Mouse (Mus musculus): Measurements from ENCODE around the gene Olfr547. TPM values are rescaled to one million over a fixed set of nuclear protein-coding genes. Genes with fewer than 3 reads are reported as not detected.

Gene Olfr547
- polyA plus RNA-seq (2014; fragmentation: Illumina TruSeq; extraction: RNeasy Lipid Tissue Mini Kit (QIAGEN cat#74804); ENCODE audit: insufficient read depth, low read depth, low replicate concordance): not detected

GRCm38 (mm10) chr7:102534449-102534848 is at the start of gene Olfr547:
TSS of gene Olfr547 (plus strand) at chr7:102534749.

DNA sequence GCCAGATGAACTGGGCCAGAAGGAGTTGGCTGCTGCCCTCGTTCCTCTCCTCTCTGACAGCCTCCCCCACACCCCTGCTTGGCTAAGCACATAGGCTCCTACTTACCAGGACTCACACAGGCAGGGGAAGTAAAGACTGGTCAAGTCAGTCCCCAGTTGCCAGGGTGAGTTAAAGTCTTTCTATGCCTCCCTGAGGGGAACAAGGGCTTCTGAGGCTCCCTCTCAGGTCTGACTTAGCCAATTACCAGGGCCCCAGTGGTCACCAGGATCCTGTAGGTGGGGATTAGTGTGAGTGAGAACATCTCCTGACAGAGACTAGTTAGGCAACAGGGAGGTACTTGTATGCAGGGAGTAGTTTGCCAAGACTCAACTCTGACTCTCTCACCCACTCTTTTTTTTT is 46.4 kb upstream of the Olfr547 start, which contains the start of gene Olfr544:
Gene Olfr544 (minus strand): TSS at position 153 of the 400 bp plus-strand sequence.

DNA sequence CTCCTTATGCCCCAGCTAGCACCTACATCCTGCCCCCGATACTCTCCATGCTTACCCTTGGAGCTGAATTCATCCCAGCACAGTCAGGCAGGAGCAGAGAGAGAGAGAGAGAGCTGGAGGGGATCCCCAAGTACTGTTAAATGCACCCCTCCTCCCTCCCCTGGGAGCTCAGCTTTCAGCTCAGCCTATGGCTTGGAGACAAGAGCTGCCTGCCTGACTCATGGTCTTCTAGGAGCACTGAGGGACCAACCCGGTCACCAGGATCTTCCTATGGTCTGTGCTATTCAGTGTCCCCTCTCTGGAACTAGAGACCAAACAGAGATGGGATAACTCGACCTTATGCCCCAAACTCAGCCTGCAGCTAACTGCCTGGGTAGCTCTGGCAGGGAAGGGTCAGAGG is 35.1 kb upstream of the Olfr547 start, which contains the start of gene Olfr545:
Gene Olfr545 (minus strand): TSS at position 101 of the 400 bp plus-strand sequence.

GRCm38 (mm10) chr7:102540596-102540995 is 6.0 kb downstream of the Olfr547 start, which contains the start of gene Olfr548-ps1:
TSS of gene Olfr548-ps1 (plus strand) at chr7:102540896.

DNA sequence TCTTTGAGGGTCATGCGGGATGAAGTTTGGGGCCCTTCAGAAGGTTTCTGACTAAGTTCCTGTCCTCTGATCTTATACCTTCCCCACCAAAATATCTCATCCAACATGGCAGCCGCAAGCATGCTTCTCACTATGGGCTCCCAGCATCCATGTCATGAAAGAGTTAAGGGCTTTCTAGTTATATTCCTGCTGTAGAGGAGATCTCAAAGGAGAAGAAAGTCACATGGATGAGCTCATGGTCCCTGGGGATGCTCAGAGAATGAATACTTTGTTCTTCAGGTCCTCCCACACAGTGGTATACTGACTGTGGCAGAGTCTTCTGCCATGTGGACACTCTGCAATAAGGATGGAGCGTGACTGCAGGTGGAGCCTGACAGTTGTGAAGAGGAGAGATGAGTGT is 15.0 kb downstream of the Olfr547 start, which contains the start of gene Olfr549:
Gene Olfr549 (plus strand): TSS at position 301 of the 400 bp plus-strand sequence.

GRCm38 (mm10) chr7:102564999-102565997 is 30.7 kb downstream of the Olfr547 start, which contains the start of gene Trim21:
TSS of gene Trim21 (minus strand) at chr7:102565486.

GRCm38 (mm10) chr7:102571142-102571541 is 36.6 kb downstream of the Olfr547 start, which contains the start of gene Olfr550:
TSS of gene Olfr550 (plus strand) at chr7:102571442.

Other genes starting within 250 kb of the Olfr547 start
- 16.6 TPM for gene Rrm1, start 93.1 kb upstream of the Olfr547 start, polyA plus RNA-seq (2014; fragmentation: Illumina TruSeq; extraction: RNeasy Lipid Tissue Mini Kit (QIAGEN cat#74804); ENCODE audit: insufficient read depth, low read depth, low replicate concordance)
- not detected for gene Olfr543, start 53.1 kb upstream of the Olfr547 start, polyA plus RNA-seq (2014; fragmentation: Illumina TruSeq; extraction: RNeasy Lipid Tissue Mini Kit (QIAGEN cat#74804); ENCODE audit: insufficient read depth, low read depth, low replicate concordance)
- not detected for gene Olfr544, start 46.4 kb upstream of the Olfr547 start, polyA plus RNA-seq (2014; fragmentation: Illumina TruSeq; extraction: RNeasy Lipid Tissue Mini Kit (QIAGEN cat#74804); ENCODE audit: insufficient read depth, low read depth, low replicate concordance)
- not detected for gene Olfr545, start 35.2 kb upstream of the Olfr547 start, polyA plus RNA-seq (2014; fragmentation: Illumina TruSeq; extraction: RNeasy Lipid Tissue Mini Kit (QIAGEN cat#74804); ENCODE audit: insufficient read depth, low read depth, low replicate concordance)
- gene Olfr548-ps1, start 6.1 kb downstream of the Olfr547 start, polyA plus RNA-seq (2014; fragmentation: Illumina TruSeq; extraction: RNeasy Lipid Tissue Mini Kit (QIAGEN cat#74804); ENCODE audit: insufficient read depth, low read depth, low replicate concordance): not detected
- not detected for gene Olfr549, start 15.1 kb downstream of the Olfr547 start, polyA plus RNA-seq (2014; fragmentation: Illumina TruSeq; extraction: RNeasy Lipid Tissue Mini Kit (QIAGEN cat#74804); ENCODE audit: insufficient read depth, low read depth, low replicate concordance)
- gene Trim21, start 30.7 kb downstream of the Olfr547 start, polyA plus RNA-seq (2014; fragmentation: Illumina TruSeq; extraction: RNeasy Lipid Tissue Mini Kit (QIAGEN cat#74804); ENCODE audit: insufficient read depth, low read depth, low replicate concordance): 9.4 TPM
- 1.3 TPM for gene Olfr550, start 36.7 kb downstream of the Olfr547 start, polyA plus RNA-seq (2014; fragmentation: Illumina TruSeq; extraction: RNeasy Lipid Tissue Mini Kit (QIAGEN cat#74804); ENCODE audit: insufficient read depth, low read depth, low replicate concordance)
- not detected for gene Olfr551, start 57.1 kb downstream of the Olfr547 start, polyA plus RNA-seq (2014; fragmentation: Illumina TruSeq; extraction: RNeasy Lipid Tissue Mini Kit (QIAGEN cat#74804); ENCODE audit: insufficient read depth, low read depth, low replicate concordance)
- gene Olfr552, start 63.0 kb downstream of the Olfr547 start, polyA plus RNA-seq (2014; fragmentation: Illumina TruSeq; extraction: RNeasy Lipid Tissue Mini Kit (QIAGEN cat#74804); ENCODE audit: insufficient read depth, low read depth, low replicate concordance): not detected
- not detected for gene Olfr553, start 83.5 kb downstream of the Olfr547 start, polyA plus RNA-seq (2014; fragmentation: Illumina TruSeq; extraction: RNeasy Lipid Tissue Mini Kit (QIAGEN cat#74804); ENCODE audit: insufficient read depth, low read depth, low replicate concordance)
- not detected for gene Olfr554, start 103.7 kb downstream of the Olfr547 start, polyA plus RNA-seq (2014; fragmentation: Illumina TruSeq; extraction: RNeasy Lipid Tissue Mini Kit (QIAGEN cat#74804); ENCODE audit: insufficient read depth, low read depth, low replicate concordance)
- gene Olfr555, start 124.1 kb downstream of the Olfr547 start, polyA plus RNA-seq (2014; fragmentation: Illumina TruSeq; extraction: RNeasy Lipid Tissue Mini Kit (QIAGEN cat#74804); ENCODE audit: insufficient read depth, low read depth, low replicate concordance): not detected
- not detected for gene Olfr556, start 130.2 kb downstream of the Olfr547 start, polyA plus RNA-seq (2014; fragmentation: Illumina TruSeq; extraction: RNeasy Lipid Tissue Mini Kit (QIAGEN cat#74804); ENCODE audit: insufficient read depth, low read depth, low replicate concordance)
- gene Trim68, start 152.6 kb downstream of the Olfr547 start, polyA plus RNA-seq (2014; fragmentation: Illumina TruSeq; extraction: RNeasy Lipid Tissue Mini Kit (QIAGEN cat#74804); ENCODE audit: insufficient read depth, low read depth, low replicate concordance): 7.2 TPM
- gene Olfr557, start 161.2 kb downstream of the Olfr547 start, polyA plus RNA-seq (2014; fragmentation: Illumina TruSeq; extraction: RNeasy Lipid Tissue Mini Kit (QIAGEN cat#74804); ENCODE audit: insufficient read depth, low read depth, low replicate concordance): not detected
- 0.21 TPM for gene Olfr558, start 167.5 kb downstream of the Olfr547 start, polyA plus RNA-seq (2014; fragmentation: Illumina TruSeq; extraction: RNeasy Lipid Tissue Mini Kit (QIAGEN cat#74804); ENCODE audit: insufficient read depth, low read depth, low replicate concordance)
- gene Olfr33, start 184.3 kb downstream of the Olfr547 start, polyA plus RNA-seq (2014; fragmentation: Illumina TruSeq; extraction: RNeasy Lipid Tissue Mini Kit (QIAGEN cat#74804); ENCODE audit: insufficient read depth, low read depth, low replicate concordance): not detected
- gene Olfr559, start 192.7 kb downstream of the Olfr547 start, polyA plus RNA-seq (2014; fragmentation: Illumina TruSeq; extraction: RNeasy Lipid Tissue Mini Kit (QIAGEN cat#74804); ENCODE audit: insufficient read depth, low read depth, low replicate concordance): not detected
- not detected for gene Olfr560, start 224.6 kb downstream of the Olfr547 start, polyA plus RNA-seq (2014; fragmentation: Illumina TruSeq; extraction: RNeasy Lipid Tissue Mini Kit (QIAGEN cat#74804); ENCODE audit: insufficient read depth, low read depth, low replicate concordance)
- gene Olfr78, start 224.7 kb downstream of the Olfr547 start, polyA plus RNA-seq (2014; fragmentation: Illumina TruSeq; extraction: RNeasy Lipid Tissue Mini Kit (QIAGEN cat#74804); ENCODE audit: insufficient read depth, low read depth, low replicate concordance): not detected
- not detected for gene Olfr561, start 236.5 kb downstream of the Olfr547 start, polyA plus RNA-seq (2014; fragmentation: Illumina TruSeq; extraction: RNeasy Lipid Tissue Mini Kit (QIAGEN cat#74804); ENCODE audit: insufficient read depth, low read depth, low replicate concordance)